Mouse (Mus musculus) central nervous system, embryonic 18 days (tissue): ENCODE results near the gene Fryl. TPM values are rescaled to one million over a fixed set of nuclear protein-coding genes. Genes with fewer than 3 reads are reported as not detected.

Source experiments
- polyA plus RNA-seq: library from polyadenylated mRNA; depleted of rRNA; stranded (reverse); fragments of >200 nt; gene quantifications from 2 replicates; pipeline ENCODE4 v1.2.3, GENCODE M21; 2012; rRNA removed

Fryl gene
- polyA plus RNA-seq: 45.4 and 48.1 TPM in 2 replicates

GRCm38 (mm10) chr5:73256352-73257065, at the start of gene Fryl:
Gene Fryl, minus strand, starts transcription at chr5:73256619.

GRCm38 (mm10) chr5:73292502-73293457, 36.4 kb upstream of the Fryl start, which contains the start of gene Ociad1:
Gene Ociad1, plus strand, starts transcription at chr5:73292784.

GRCm38 (mm10) chr5:73006784-73007581, 249.4 kb downstream of the Fryl start, which contains the start of gene Slc10a4:
Gene Slc10a4, plus strand, starts transcription at chr5:73006883.

GRCm38 (mm10) chr5:72974602-72975001, 281.8 kb downstream of the Fryl start, which contains the start of gene Gm10135:
Gene Gm10135, minus strand, starts transcription at chr5:72974702.

Other genes starting within 250 kb of the Fryl start
- gene Slc10a4, start 249.7 kb downstream of the Fryl start, polyA plus RNA-seq: 14.9 and 16.8 TPM in 2 replicates
- gene Ociad1, start 36.2 kb upstream of the Fryl start, polyA plus RNA-seq: 251 and 255 TPM in 2 replicates
- gene Ociad2, start 84.4 kb upstream of the Fryl start, polyA plus RNA-seq: 10.4 and 12.8 TPM in 2 replicates
- gene Cwh43, start 149.5 kb upstream of the Fryl start, polyA plus RNA-seq: 0.40 and 1.4 TPM in 2 replicates
- gene Dcun1d4, start 224.4 kb upstream of the Fryl start, polyA plus RNA-seq: 36.3 and 37.1 TPM in 2 replicates